Mouse (Mus musculus): Measurements from ENCODE around the gene Rnase9. TPM values are rescaled to one million over a fixed set of nuclear protein-coding genes. Genes with fewer than 3 reads are reported as not detected.
"Not testable (repeated sequence)": the region's sequence is repeated elsewhere in the genome, so short reads cannot be mapped to it uniquely, and the experiment has no call there.

Gene Rnase9
- total RNA-seq, 2 experiments from 2014 or later, result not detected

GRCm38 (mm10) chr14:51053176-51053575 lies 11.5 kb upstream of the Rnase9 start:
- intact Hi-C loops (cut with DNase I), result no loop called here

DNA sequence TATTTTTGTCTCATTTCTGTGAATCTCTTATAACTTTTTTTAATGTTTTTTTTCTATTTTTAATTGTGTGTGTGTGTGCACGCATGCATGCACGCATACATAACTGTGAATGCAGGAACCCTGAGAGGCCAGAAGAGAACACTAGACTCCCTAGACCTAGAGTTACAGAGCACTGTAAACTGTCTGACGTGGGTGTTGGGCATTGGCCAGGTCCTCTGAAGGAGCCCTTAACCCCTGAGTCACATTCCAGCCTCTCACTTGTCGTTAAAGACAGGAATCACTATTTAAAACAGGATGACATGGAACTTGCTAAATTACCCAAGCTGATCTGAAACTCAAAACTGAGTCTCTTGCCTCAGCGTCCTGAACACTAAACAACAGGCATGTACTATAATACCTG lies 10.3 kb upstream of the Rnase9 start:
- intact Hi-C loops (cut with DNase I), result no loop called here
- no peak for DNase-seq

More at GRCm38 (mm10) chr14:51053176-51053575, 11.5 kb upstream of the Rnase9 start:
- no peak for DNase-seq

GRCm38 (mm10) chr14:51050063-51050462 lies 8.4 kb upstream of the Rnase9 start, which contains the start of gene Rnase11:
Gene Rnase11 (minus strand): TSS chr14:51050163.
- intact Hi-C loops (cut with DNase I), result no loop called here
- no peak for DNase-seq

DNA sequence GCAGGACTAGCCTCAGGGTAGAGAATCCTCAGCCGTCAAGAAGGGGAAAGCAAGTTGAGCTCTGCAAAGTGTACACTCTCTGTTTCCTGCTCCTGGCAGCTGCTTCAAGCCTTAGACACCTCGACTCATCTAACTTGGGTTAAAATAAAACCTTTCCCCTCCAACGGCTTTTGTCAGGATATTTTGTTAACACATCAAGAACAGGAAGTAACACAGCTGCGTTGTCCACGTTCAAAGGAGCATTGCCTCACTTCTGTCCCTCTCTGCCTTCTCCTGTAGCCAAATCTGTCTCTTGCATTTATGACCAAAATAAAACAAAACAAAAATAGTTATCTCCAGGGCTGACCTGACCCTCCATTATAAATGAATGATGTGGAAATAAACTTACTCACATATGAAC lies 6.2 kb upstream of the Rnase9 start:
- DNase-seq, result no peak
- intact Hi-C loops (cut with DNase I), result no loop called here

DNA sequence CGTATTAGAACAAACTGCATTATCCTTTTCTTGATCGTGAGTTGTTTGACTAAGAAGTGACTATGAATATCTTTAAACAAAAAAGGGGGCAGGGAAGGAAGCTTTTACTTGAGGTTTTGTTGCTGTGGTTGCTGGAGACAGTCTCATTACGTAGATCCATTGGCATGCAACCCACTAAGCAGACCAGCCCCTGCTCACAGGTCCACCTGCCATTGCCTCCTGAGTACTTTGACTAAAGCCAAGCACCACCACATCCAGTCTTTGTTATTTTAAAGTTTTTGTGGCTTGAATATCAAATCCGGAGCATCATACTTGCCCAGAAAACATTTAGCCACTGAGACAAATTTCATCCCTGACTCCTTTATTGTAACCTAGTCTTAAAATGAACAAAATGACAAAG lies 5.5 kb downstream of the Rnase9 start:
- intact Hi-C loops (cut with DNase I), result loop anchor here (5.0 kb wide), 1 partner anchor 49 kb away; no protein-coding TSS in a partner anchor
- DNase-seq, result no peak

- no peak for DNase-seq
- intact Hi-C loops (cut with DNase I), result loop anchor here (5.0 kb wide), 1 partner anchor 48 kb away; no protein-coding TSS in a partner anchor
Measured at GRCm38 (mm10) chr14:51035206-51035605, 6.5 kb downstream of the Rnase9 start.

- intact Hi-C loops (cut with DNase I), result loop anchor here (5.0 kb wide), 1 partner anchor 35 kb away; no protein-coding TSS in a partner anchor
- DNase-seq, result no peak
Measured at GRCm38 (mm10) chr14:51027387-51028155, 14.1 kb downstream of the Rnase9 start.

DNA sequence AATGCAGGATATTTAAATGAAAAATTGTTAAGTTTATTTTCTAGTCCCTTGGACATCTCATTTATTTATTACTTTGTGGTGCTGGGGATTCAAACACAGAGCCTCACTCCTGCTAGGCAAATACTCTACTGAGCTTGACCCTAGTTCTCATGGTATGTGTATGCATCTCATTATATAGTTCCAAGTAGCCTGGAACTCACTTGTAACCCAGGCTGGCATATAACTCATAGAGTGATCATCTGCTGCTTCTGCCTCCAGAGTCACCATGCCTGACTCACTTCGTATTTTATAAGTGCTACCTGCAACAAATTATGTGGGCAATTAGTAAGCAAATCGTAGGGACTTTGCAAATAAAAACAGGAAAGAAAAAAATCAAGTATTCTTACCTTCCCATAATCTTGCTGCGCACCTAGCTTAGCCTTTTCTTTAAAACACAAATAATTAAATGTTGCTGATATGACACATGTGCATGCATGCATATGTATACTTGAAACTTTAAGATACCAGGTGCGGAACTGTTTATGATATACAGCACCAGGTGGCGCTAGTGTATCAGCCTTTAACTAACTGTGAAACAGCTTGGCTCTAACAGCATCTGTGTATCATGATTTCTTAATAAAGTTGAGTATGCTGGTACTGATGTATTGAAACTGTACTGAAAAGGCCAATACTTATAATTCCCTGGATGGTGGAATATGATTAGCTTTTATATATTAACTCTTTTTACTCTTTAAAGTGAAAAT lies 15.1 kb downstream of the Rnase9 start:
- DNase-seq, result peak; percentile 52
- intact Hi-C loops (cut with DNase I), result loop anchor here (5.0 kb wide), 1 partner anchor 36 kb away; no protein-coding TSS in a partner anchor

DNA sequence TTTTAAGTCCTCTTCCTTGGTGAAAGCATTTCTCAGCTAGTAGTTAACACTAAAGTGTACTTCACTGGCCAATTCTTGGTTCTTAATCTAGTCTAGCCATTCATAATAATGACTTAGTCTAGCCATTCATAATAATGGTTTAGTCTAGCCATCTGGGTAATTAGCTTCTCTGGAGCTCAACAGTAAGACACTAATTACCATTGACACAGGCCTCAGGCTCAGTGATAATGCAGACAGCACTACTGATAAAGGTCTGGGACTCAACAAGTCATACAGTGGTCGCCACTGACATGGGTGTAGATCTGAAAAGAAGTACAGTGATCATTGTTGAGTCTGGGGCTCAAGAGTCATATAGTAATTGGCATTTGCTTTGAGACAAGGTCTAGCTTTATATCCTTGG lies 16.8 kb downstream of the Rnase9 start:
- no peak for DNase-seq
- intact Hi-C loops (cut with DNase I), result loop anchor here (5.0 kb wide), 1 partner anchor 37 kb away; no protein-coding TSS in a partner anchor

DNA sequence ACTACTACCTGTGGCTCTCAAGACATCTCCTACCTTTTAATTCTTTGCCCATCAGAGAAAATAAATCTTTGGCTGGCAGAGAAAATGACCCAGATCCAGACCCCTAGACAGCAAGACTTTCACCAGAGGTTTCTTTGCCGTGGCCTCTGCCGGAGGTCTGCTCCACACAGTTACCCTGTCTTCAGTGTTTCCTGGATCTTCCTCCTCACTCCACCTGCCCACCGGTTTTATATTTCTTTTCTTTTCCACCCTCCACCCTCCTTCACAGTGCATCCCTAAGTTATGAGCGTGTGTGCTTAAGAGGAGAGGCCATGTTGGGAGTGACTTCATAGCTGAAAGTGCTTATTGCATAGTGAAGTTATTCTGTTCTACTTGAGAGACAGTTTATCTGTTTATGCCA lies 18.2 kb downstream of the Rnase9 start:
- intact Hi-C loops (cut with DNase I), result no loop called here
- no peak for DNase-seq

GRCm38 (mm10) chr14:51017256-51017655 lies 24.4 kb downstream of the Rnase9 start:
- DNase-seq, result no peak
- intact Hi-C loops (cut with DNase I), result no loop called here

DNA sequence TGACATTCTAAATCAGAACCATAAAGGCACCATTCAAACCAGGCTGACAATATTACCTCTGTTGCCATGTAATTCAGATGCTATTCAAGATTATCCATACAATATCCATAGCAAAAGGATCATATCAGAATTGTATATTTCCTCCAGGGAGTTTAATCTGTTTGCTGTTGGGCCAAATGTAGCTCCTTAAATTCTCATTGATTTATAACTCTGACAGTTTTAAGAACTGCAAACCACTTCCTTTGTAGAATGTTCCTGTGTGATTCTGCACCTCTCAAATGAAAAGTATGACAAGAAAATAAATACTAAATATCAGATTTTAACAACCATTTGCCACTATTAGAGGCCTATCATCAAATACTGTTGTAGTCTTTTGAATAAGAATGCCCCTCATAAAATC lies 25.9 kb downstream of the Rnase9 start:
- intact Hi-C loops (cut with DNase I), result no loop called here
- no peak for DNase-seq

DNA sequence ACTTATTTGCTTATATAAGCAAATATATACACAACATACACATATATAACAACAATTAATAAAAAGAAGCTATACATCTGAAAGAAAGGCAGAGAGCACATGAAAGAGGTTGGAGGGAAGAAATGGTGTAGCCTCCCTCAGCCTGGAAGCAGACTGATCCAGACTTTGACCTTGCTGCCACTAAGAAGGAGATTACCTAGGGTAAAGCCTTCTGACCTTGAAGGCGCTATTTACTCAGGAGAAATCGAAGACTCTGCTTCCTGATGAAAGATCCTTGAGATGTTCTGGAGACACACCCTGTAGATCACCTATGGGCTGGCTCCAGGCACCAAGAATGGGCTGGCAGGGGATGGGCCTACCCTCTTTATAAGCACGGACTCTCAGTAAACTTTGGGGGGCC lies 26.9 kb downstream of the Rnase9 start:
- DNase-seq; intact Hi-C loops (cut with DNase I): not testable (repeated sequence)

DNA sequence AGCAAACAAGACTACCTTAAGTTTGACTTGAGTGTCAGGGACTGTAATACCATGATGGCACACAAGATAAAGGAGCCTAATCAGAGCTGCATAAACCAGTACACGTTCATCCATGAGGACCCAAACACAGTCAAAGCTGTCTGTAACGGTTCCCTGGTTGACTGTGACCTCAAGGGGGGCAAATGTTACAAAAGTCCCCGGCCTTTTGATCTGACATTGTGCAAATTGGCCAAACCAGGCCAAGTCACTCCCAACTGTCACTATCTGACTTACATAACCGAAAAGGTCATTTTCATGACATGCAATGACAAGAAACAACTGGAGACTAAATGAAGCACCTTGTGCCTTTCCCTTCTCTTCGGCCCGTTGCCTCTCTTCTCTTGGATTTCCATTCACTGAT lies 32.1 kb downstream of the Rnase9 start:
- no peak for DNase-seq
- intact Hi-C loops (cut with DNase I), result no loop called here

DNA sequence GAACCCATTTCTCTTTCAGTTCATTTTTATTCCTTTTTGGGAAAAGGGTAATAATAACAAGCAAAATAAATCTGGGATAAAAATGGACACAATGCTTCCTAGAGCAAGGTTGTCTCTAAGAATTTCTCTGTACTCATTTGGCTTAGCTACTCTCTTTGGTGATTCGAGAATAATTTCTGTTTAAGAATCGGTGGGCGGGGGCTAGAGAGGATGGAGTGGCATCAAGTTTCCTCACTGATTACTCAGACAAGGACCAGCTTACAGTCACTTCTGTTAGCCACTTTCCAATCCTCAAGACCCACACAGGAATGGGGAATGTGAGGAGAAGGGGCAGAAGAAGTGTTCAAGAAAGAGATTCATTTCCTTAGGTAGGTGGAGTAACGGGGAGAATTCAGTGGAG lies 32.9 kb downstream of the Rnase9 start:
- no peak for DNase-seq
- intact Hi-C loops (cut with DNase I), result no loop called here

DNA sequence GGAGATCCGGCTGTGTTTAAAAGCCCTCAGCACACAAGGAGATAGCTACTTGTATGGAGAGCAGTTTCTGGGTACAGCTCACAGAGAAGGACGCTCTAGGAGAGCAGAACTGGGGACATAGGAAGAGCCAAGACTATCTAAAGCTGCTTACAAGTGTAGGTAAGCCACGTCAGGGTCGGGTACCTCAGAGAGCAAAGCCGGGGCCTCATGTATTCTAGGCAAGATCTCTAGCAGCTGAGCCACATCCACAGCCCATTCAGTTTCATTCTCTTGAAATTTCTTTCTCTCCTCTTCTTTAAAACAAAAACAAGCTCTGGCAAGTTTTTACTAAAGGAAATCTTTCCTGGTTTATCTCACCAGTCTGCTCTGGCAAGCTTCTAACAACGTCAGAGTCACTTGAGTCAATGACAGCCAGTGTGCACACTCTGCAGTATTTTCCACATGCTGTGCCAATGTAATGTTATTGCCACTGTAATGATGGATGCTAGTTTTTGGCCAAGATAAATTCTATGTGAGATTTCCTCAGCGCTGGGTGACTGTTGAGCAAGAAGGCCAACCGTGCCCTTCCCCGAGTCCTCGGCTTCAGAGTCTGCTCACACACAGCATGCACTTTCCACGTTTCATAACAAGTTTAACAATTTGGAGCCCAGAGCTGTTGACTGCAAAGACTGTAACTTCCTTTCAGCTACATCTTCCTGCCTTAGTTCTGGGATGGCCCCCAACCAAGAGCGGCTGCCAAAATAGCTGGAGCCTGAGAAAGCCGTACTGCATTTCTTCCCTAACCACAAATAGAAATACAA lies 33.6 kb downstream of the Rnase9 start:
- DNase-seq, result peak; percentile 12
- intact Hi-C loops (cut with DNase I), result no loop called here

DNA sequence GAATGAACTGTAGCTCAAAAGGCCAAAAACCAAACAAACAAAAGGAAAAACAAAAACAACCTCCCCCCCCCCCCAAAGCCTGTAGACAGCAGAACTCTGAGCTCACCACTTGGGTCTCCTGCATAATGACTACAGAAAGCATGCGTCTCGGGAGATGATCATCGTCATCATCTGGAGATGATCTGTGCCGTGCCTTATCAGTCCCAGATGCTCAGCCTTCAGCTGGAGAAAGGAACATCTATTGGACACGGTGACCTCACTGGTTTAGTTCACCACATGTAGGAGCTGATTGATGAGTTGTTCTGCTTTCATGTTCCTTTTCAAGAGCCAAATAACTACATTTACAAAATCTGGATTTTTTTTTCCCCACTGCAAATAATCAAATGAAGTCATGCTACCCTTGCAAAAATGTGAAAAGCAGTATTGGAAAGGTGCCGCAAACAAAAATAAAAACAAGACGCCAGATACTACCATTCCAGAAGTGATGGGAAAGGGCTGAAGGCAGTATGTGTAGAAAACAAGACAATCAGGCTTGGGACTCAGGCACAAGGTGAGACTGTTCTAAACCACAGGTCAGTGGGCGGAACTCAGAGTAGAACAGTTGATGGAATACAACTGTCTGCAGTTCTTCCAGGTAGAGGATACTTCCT lies 34.4 kb downstream of the Rnase9 start, which contains the start of gene Rnase10:
Rnase10 (plus strand) TSS at position 600 of the 650 bp plus-strand sequence.
- DNase-seq, result no peak
- intact Hi-C loops (cut with DNase I), result no loop called here

GRCm38 (mm10) chr14:50997999-50998666 lies 43.5 kb downstream of the Rnase9 start:
- no peak for DNase-seq
- intact Hi-C loops (cut with DNase I), result no loop called here

DNA sequence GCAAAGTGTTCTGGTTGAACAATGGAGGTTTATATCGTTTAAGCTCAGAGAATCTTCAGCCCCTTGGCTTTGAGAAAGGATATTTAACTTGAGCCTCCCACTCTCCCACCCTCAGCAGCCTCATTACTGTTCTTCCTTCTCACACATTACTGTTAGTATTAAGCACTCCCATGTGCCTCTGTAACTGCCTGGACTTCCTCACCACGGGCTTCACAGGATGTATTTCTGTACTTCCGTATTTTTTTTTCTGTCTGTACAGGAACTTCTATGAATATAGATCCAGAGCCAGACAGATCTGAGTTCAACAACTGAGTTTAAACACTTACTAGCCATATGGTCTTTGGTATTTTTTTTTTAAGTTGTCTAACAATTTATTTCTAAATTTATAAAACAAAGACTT lies 44.6 kb downstream of the Rnase9 start:
- intact Hi-C loops (cut with DNase I), result no loop called here
- no peak for DNase-seq

- DNase-seq, result no peak
- intact Hi-C loops (cut with DNase I), result no loop called here
Measured at GRCm38 (mm10) chr14:50991037-50991436, 50.6 kb downstream of the Rnase9 start.

All from left cerebral cortex, postnatal 4 days (tissue).